Mouse (Mus musculus) lung, postnatal 36 days (tissue): ENCODE measurements around the gene Gm38392.

Source experiments
- DNase-seq: peaks from one replicate; pipeline ENCODE4 v3.0.0; 2022; ENCODE audit warnings: mixed read lengths

Gene Gm38392

DNA sequence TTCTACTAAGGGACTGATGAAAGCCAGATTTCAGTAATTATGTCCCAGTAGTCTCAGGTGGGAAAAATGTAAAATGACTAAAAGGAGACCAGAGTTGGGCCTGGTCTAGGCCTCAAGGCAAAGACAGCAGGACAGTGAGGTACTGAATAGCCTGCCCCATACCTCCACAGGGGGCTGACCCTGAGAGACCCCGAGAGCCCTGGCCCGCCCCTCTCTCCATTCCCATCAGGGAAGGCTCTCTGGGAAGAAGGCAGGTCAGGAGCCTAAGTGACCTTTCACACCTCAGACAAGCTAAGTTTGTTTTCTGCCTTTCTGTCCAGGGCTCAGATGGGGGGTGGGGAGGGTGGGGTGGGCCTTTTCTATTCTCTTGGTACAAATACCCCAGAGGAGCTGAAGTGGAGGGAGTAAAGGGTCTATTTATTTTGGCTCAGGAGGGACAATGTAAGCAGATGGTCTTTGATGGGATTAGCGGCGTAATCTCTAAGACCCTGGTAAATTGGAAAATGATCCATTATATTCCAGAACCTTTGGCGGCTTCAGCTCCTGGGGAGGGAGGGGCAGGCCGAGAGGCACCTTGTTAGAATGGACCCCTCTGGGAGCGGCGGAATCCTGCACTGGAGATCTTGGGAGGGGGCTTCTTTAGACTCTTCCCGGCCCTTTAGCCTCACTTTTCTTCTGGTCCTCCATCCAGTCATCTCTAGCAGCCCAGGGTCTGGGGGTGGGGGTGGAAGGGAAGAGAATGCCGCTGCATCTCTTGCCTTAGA lies 89.1 kb downstream of the Gm38392 start:
- no peak for DNase-seq
